Mouse (Mus musculus) layer of hippocampus, postnatal 25 days (tissue): ENCODE measurements around the gene Hexim1. TPM values are rescaled to one million over a fixed set of nuclear protein-coding genes. Genes with fewer than 3 reads are reported as not detected.
A peak's percentile ranks its signal among the peaks of the same experiment; 100 is the strongest.

Source experiments
- DNase-seq, 2 experiments: peaks; one replicate each; pipeline ENCODE4 v3.0.0; 2022; ENCODE audit warnings: mixed read lengths in 2 of 2, low spot score in 1 of 2; ENCODE audit errors: extremely low spot score in 1 of 2
- total RNA-seq, 2 experiments: library from RNA; stranded (reverse); gene quantifications; 2 replicates each; pipeline ENCODE4 v1.2.3; 2021

The Hexim1 gene
- total RNA-seq, 2 experiments from 2014 or later = 52.3 to 53.3 TPM

GRCm38 (mm10) chr11:103096979-103097894 is 18.8 kb upstream of the Hexim1 start:
- no peak for DNase-seq

GRCm38 (mm10) chr11:103098531-103099190 is 17.4 kb upstream of the Hexim1 start:
- DNase-seq = no peak

GRCm38 (mm10) chr11:103099352-103099940 is 16.6 kb upstream of the Hexim1 start:
- DNase-seq = no peak

GRCm38 (mm10) chr11:103100361-103100760 is 15.7 kb upstream of the Hexim1 start:
- no peak for DNase-seq

GRCm38 (mm10) chr11:103101481-103101865 is 14.6 kb upstream of the Hexim1 start, which contains the start of the genes Plcd3 and Acbd4:
Gene Plcd3, minus strand, starts transcription at chr11:103101658.
Gene Acbd4, plus strand, starts transcription at chr11:103101682.
- DNase-seq = peak; percentile 48 to 64

- peak; percentile 67 to 68 for DNase-seq
These were observed 14.0 kb upstream of the Hexim1 start for GRCm38 (mm10) chr11:103101866-103102501.

- peak; percentile 98 to 99 for DNase-seq
These were observed 13.2 kb upstream of the Hexim1 start for GRCm38 (mm10) chr11:103102725-103103349.

GRCm38 (mm10) chr11:103103621-103104020 is 12.4 kb upstream of the Hexim1 start:
- DNase-seq = no peak

GRCm38 (mm10) chr11:103104469-103104868 is 11.6 kb upstream of the Hexim1 start:
- no peak for DNase-seq

- no peak for DNase-seq
These were observed 10.8 kb upstream of the Hexim1 start for GRCm38 (mm10) chr11:103105180-103105725.

- DNase-seq = no peak
These were observed 10.2 kb upstream of the Hexim1 start for GRCm38 (mm10) chr11:103105810-103106209.

- DNase-seq = no peak
These were observed 9.6 kb upstream of the Hexim1 start for GRCm38 (mm10) chr11:103106386-103106785.

GRCm38 (mm10) chr11:103111301-103111700 is 4.7 kb upstream of the Hexim1 start:
- DNase-seq = no peak

GRCm38 (mm10) chr11:103111881-103112551 is 4.0 kb upstream of the Hexim1 start:
- no peak for DNase-seq

- no peak for DNase-seq
These were observed 3.5 kb upstream of the Hexim1 start for GRCm38 (mm10) chr11:103112552-103112912.

- DNase-seq = no peak
These were observed 3.0 kb upstream of the Hexim1 start for GRCm38 (mm10) chr11:103113005-103113404.

GRCm38 (mm10) chr11:103113771-103114170 is 2.3 kb upstream of the Hexim1 start:
- no peak for DNase-seq

GRCm38 (mm10) chr11:103114270-103114943 is 1.6 kb upstream of the Hexim1 start:
- no peak for DNase-seq
